Mouse (Mus musculus): ENCODE results near the gene Slc27a5. TPM values are rescaled to one million over a fixed set of nuclear protein-coding genes. Genes with fewer than 3 reads are reported as not detected.

Gene Slc27a5
- total and polyA plus RNA-seq, 3 experiments, result 0.04 TPM; not detected in 2

- H3K9ac ChIP-seq (ENCODE audit: insufficient read depth, low read depth), result no peak overlapping the region
- TF ChIP-seq MXI1 (IDR thresholded peaks at IDR 0.05; ENCODE audit: low read depth, low read length), result no peak
- TF ChIP-seq TBP (conservative IDR thresholded peaks at IDR 0.05; ENCODE audit: low read depth, low read length), result no peak
- TF ChIP-seq USF1 (IDR thresholded peaks at IDR 0.05; ENCODE audit: low read depth, low read length), result no peak
- TF ChIP-seq NELFE (IDR thresholded peaks at IDR 0.05; ENCODE audit: low read depth, low read length), result no peak
- TF ChIP-seq SMC3 (IDR thresholded peaks at IDR 0.05; ENCODE audit: low read depth, low read length), result no peak
- TF ChIP-seq RCOR1 (conservative IDR thresholded peaks at IDR 0.05; ENCODE audit: low read depth, low read length), result no peak
- TF ChIP-seq EP300 (IDR thresholded peaks at IDR 0.05; ENCODE audit: low read length), result no peak
- TF ChIP-seq ZC3H11A (IDR thresholded peaks at IDR 0.05; ENCODE audit: low read depth, low read length), result no peak
- TF ChIP-seq POLR2AphosphoS2 (IDR thresholded peaks at IDR 0.05; ENCODE audit: low read depth, low read length), result no peak
- TF ChIP-seq PAX5 (IDR thresholded peaks at IDR 0.05; ENCODE audit: low read length), result no peak
- no peak for TF ChIP-seq RAD21 (IDR thresholded peaks at IDR 0.05; ENCODE audit: low read depth, low read length)
- no peak for TF ChIP-seq ZNF384 (IDR thresholded peaks at IDR 0.05; ENCODE audit: low read depth, low read length)
- TF ChIP-seq TCF12 (IDR thresholded peaks at IDR 0.05; ENCODE audit: low read depth, low read length), result no peak
- TF ChIP-seq HCFC1 (IDR thresholded peaks at IDR 0.05; ENCODE audit: low read depth, low read length), result no peak
- no peak for TF ChIP-seq IRF4 (IDR thresholded peaks at IDR 0.05; ENCODE audit: low read depth, low read length)
- no peak for TF ChIP-seq SIN3A (IDR thresholded peaks at IDR 0.05; ENCODE audit: low read length)
- TF ChIP-seq JUND (conservative IDR thresholded peaks at IDR 0.05; ENCODE audit: low read depth, low read length), result no peak
- TF ChIP-seq KAT2A (IDR thresholded peaks at IDR 0.05; ENCODE audit: insufficient replicate concordance, low read length), result no peak
- TF ChIP-seq USF2 (conservative IDR thresholded peaks at IDR 0.05; ENCODE audit: low read depth, low read length), result no peak
- no peak for TF ChIP-seq MYC (IDR thresholded peaks at IDR 0.05; ENCODE audit: low read depth, low read length)
- H3K9me3 ChIP-seq (replicated peaks; ENCODE audit: low read length), result no peaks in the 10 kb centered on the region
- no peaks in the 10 kb centered on the region for H3K36me3 ChIP-seq (replicated peaks in 1 of 2; ENCODE audit: control insufficient read depth in 1 of 2, insufficient read depth in 1 of 2, low read length in 1 of 2)
- dilution Hi-C loops (cut with MboI; ENCODE audit: extremely low pct_ligation_motif_present, extremely low pct_unique_long_range_greater_than_20kb, low sequenced_read_pairs) (no loop called here), in situ Hi-C loops (cut with MboI; ENCODE audit: low pct_ligation_motif_present, low pct_unique_long_range_greater_than_20kb, low sequenced_read_pairs) (loop anchor here (25.0 kb wide), 1 partner anchor 526 kb away; the partner anchor contains the start of gene Zfp606)
- H3K79me2 ChIP-seq (replicated peaks; ENCODE audit: control insufficient read depth, extremely low read depth, insufficient read depth, poor library complexity, severe bottlenecking), result 0 out of 2 replicates have a peak, but pooled peaks cover 3% of the 10 kb centered on the region
- peaks cover 23% of the 10 kb centered on the region for H3K27me3 ChIP-seq (replicated peaks)
- H3K4me1 ChIP-seq (ENCODE audit: control insufficient read depth in 1 of 2, insufficient read depth in 2 of 2), result peaks cover 4 to 7% of the 10 kb centered on the region in 2 experiments; a peak in 2 of 4 replicates
- H3K4me3 ChIP-seq (replicated peaks in 1 of 3; ENCODE audit: low read depth in 2 of 3, low read length in 2 of 3, poor library complexity in 1 of 3), result no peak overlapping the region
- H3K4me2 ChIP-seq (ENCODE audit: insufficient read depth, low read depth, poor library complexity, severe bottlenecking), result no peak overlapping the region
- no peak for DNase-seq (ENCODE audit: extremely low read depth)
- no peak overlapping the region for H3K27ac ChIP-seq (ENCODE audit: insufficient read depth, low read depth)
These were observed 15.7 kb upstream of the Slc27a5 start for GRCm38 (mm10) chr7:13013671-13014070.
